Mouse (Mus musculus): Measurements from ENCODE around the gene Bud23.

DNA sequence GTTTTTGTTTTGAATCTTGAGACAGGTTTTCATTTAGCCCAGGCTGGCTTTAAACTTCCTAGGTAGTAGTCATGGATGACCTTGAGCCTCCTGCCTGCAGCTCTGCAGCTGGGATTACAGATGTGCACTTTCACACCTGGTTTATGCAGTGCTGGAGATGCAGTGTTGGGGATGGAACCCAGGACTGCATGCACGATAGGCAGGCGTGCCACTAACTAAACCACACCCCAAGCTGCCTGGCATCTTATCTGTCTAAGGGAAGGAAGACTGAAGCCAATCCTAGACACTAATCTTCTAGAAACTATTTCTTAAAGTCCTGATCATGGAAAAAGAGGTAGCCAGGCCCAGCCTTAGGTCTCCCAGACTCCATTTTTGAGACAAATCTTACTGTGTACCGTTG lies 5.7 kb upstream of the Bud23 start:
- TF ChIP-seq POLR2A (IDR thresholded peaks at IDR 0.05; ENCODE audit: control insufficient read depth, extremely low read depth, insufficient read depth, low read length, poor library complexity) (no peak), CTCF (IDR thresholded peaks at IDR 0.05; ENCODE audit: borderline replicate concordance, control insufficient read depth, extremely low read depth, insufficient read depth, low read length, poor library complexity) (no peak)
